Mouse (Mus musculus) hindbrain, embryonic 15.5 days (tissue): ENCODE measurements around the gene Tenm2. TPM values are rescaled to one million over a fixed set of nuclear protein-coding genes. Genes with fewer than 3 reads are reported as not detected.

ENCODE experiments used
- ATAC-seq: fragments of 200-750 bp; cut with Nextera tagmentation; 2 replicates; pipeline ENCODE4 v1.8.0; 2017; ENCODE audit warnings: low read depth, moderate number of reproducible peaks, moderate TSS enrichment; ENCODE audit not compliant: low FRiP score
- H3K27ac ChIP-seq: fragments of 300-500 bp; sonication (generic); replicated peaks from 2 replicates; pipeline ENCODE4 v1.5.1; 2015; ENCODE audit warnings: mild to moderate bottlenecking, inconsistent platforms
- H3K27me3 ChIP-seq: fragments of 300-500 bp; sonication (generic); 2 replicates; pipeline ENCODE4 v1.6.1; 2015; ENCODE audit warnings: control low read depth, inconsistent platforms
- H3K36me3 ChIP-seq: fragments of 300-500 bp; sonication (generic); 2 replicates; pipeline ENCODE4 v1.6.1; 2015; ENCODE audit warnings: control low read depth, inconsistent platforms
- H3K4me1 ChIP-seq: fragments of 300-500 bp; sonication (generic); replicated peaks from 2 replicates; pipeline ENCODE4 v1.6.1; 2015; ENCODE audit warnings: control low read depth, inconsistent platforms
- H3K4me2 ChIP-seq: fragments of 300-500 bp; sonication (generic); 2 replicates; pipeline ENCODE4 v1.6.1; 2015; ENCODE audit warnings: moderate library complexity, mild to moderate bottlenecking, inconsistent platforms
- H3K4me3 ChIP-seq: fragments of 300-500 bp; sonication (generic); 2 replicates; pipeline ENCODE4 v1.5.1; 2015; ENCODE audit warnings: mild to moderate bottlenecking, inconsistent platforms
- H3K9ac ChIP-seq: fragments of 300-500 bp; sonication (generic); 2 replicates; pipeline ENCODE4 v1.6.1; 2015; ENCODE audit warnings: inconsistent platforms
- H3K9me3 ChIP-seq: fragments of 300-500 bp; sonication (generic); 2 replicates; pipeline ENCODE4 v1.6.1; 2016; ENCODE audit warnings: control low read depth, inconsistent platforms
- WGBS: fragments of 180-500 bp; shearing (Covaris S2); methylation state at CpG from one replicate; pipeline ENCODE4 v1.1.7; 2015; 5-methylcytosine and 5-hydroxymethylcytosine counted together
- polyA plus RNA-seq: library from polyadenylated mRNA; unstranded; fragments of >200 nt; fragmentation: Nextera tagmentation; extraction: Ambion mirVana; gene quantifications from 2 replicates; pipeline ENCODE4 v1.2.1, GENCODE M21; 2015

The Tenm2 gene
- polyA plus RNA-seq, 1 experiment from 2014 or later = 33.1 TPM

GRCm38 (mm10) chr11:36490085-36490484 lies 745.7 kb downstream of the Tenm2 start:
- Histone ChIP-seq H3K4me3 (no peak overlapping the region), H3K9me3 (no peaks in the 10 kb centered on the region), H3K36me3 (no peaks in the 10 kb centered on the region), H3K4me1 (peaks cover 15% of the 10 kb centered on the region), H3K4me2 (no peak overlapping the region), H3K9ac (no peak overlapping the region), H3K27ac (no peak overlapping the region), H3K27me3 (no peaks in the 10 kb centered on the region)
- 56% methylated on average over 7 of the region's 7 CpGs for WGBS
- no peak for ATAC-seq

- no peaks in the 10 kb centered on the region for H3K36me3 ChIP-seq
- peaks cover 21% of the 10 kb centered on the region for H3K4me1 ChIP-seq
- no peaks in the 10 kb centered on the region for H3K9me3 ChIP-seq
- no peaks in the 10 kb centered on the region for H3K27me3 ChIP-seq
- H3K4me2 ChIP-seq = no peak overlapping the region
- no peak for ATAC-seq
- H3K4me3 ChIP-seq = no peak overlapping the region
- 81% methylated on average over 4 of the region's 4 CpGs for WGBS
- H3K27ac ChIP-seq = no peak overlapping the region
- no peak overlapping the region for H3K9ac ChIP-seq
These were observed 747.1 kb downstream of the Tenm2 start for GRCm38 (mm10) chr11:36488666-36489065.

- H3K9me3 ChIP-seq = no peaks in the 10 kb centered on the region
- H3K27me3 ChIP-seq = no peaks in the 10 kb centered on the region
- no peak overlapping the region for H3K4me3 ChIP-seq
- H3K4me1 ChIP-seq = peaks cover 43% of the 10 kb centered on the region
- no peak for ATAC-seq
- no peak overlapping the region for H3K9ac ChIP-seq
- H3K27ac ChIP-seq = no peak overlapping the region
- H3K36me3 ChIP-seq = no peaks in the 10 kb centered on the region
- H3K4me2 ChIP-seq = no peak overlapping the region
- WGBS = 81% methylated on average over 12 of the region's 12 CpGs
These were observed 749.7 kb downstream of the Tenm2 start for GRCm38 (mm10) chr11:36486092-36486491.

- Histone ChIP-seq H3K36me3 (no peaks in the 10 kb centered on the region), H3K27ac (peak overlapping the region; percentile 13; the same call in 1 of the 2 replicates), H3K27me3 (no peaks in the 10 kb centered on the region), H3K4me1 (peaks cover 43% of the 10 kb centered on the region), H3K9ac (no peak overlapping the region), H3K9me3 (no peaks in the 10 kb centered on the region), H3K4me2 (no peak overlapping the region), H3K4me3 (no peak overlapping the region)
- WGBS = 30% methylated on average over 8 of the region's 8 CpGs
- ATAC-seq = no peak
These were observed 751.2 kb downstream of the Tenm2 start for GRCm38 (mm10) chr11:36484466-36485069.

- H3K9ac ChIP-seq = no peak overlapping the region
- 35% methylated on average over 8 of the region's 8 CpGs for WGBS
- peaks cover 44% of the 10 kb centered on the region for H3K4me1 ChIP-seq
- H3K4me2 ChIP-seq = no peak overlapping the region
- H3K27ac ChIP-seq = no peak overlapping the region
- H3K36me3 ChIP-seq = no peaks in the 10 kb centered on the region
- no peak overlapping the region for H3K4me3 ChIP-seq
- H3K27me3 ChIP-seq = no peaks in the 10 kb centered on the region
- peak; percentile 33; the same call in 1 of the 2 replicates for ATAC-seq
- H3K9me3 ChIP-seq = no peaks in the 10 kb centered on the region
These were observed 753.6 kb downstream of the Tenm2 start for GRCm38 (mm10) chr11:36482136-36482535.

- Histone ChIP-seq H3K4me3 (no peak overlapping the region), H3K9me3 (no peaks in the 10 kb centered on the region), H3K27me3 (no peaks in the 10 kb centered on the region), H3K36me3 (no peaks in the 10 kb centered on the region), H3K27ac (no peak overlapping the region), H3K9ac (no peak overlapping the region), H3K4me2 (no peak overlapping the region), H3K4me1 (peaks cover 44% of the 10 kb centered on the region)
- WGBS = 30% methylated on average over 7 of the region's 7 CpGs
- peak; percentile 63; the same call in 1 of the 2 replicates for ATAC-seq
These were observed 754.2 kb downstream of the Tenm2 start for GRCm38 (mm10) chr11:36481524-36481923.

GRCm38 (mm10) chr11:36481086-36481485 lies 754.7 kb downstream of the Tenm2 start:
- H3K9ac ChIP-seq = no peak overlapping the region
- 88% methylated on average over 5 of the region's 5 CpGs for WGBS
- no peaks in the 10 kb centered on the region for H3K9me3 ChIP-seq
- H3K27me3 ChIP-seq = no peaks in the 10 kb centered on the region
- H3K4me1 ChIP-seq = peaks cover 44% of the 10 kb centered on the region
- ATAC-seq = 0 out of 2 replicates have a peak, but pooled peaks have one; percentile 28
- H3K4me3 ChIP-seq = no peak overlapping the region
- H3K36me3 ChIP-seq = no peaks in the 10 kb centered on the region
- H3K4me2 ChIP-seq = no peak overlapping the region
- H3K27ac ChIP-seq = no peak overlapping the region

- Histone ChIP-seq H3K27ac (no peak overlapping the region; the same call in 1 of the 2 replicates), H3K4me1 (peaks cover 33% of the 10 kb centered on the region), H3K36me3 (no peaks in the 10 kb centered on the region), H3K9me3 (no peaks in the 10 kb centered on the region), H3K27me3 (no peaks in the 10 kb centered on the region), H3K4me2 (peak overlapping the region; percentile 32; the same call in 1 of the 2 replicates), H3K9ac (no peak overlapping the region), H3K4me3 (no peak overlapping the region)
- WGBS = 42% methylated on average over 9 of the region's 9 CpGs
- peak; percentile 57 for ATAC-seq
These were observed 765.8 kb downstream of the Tenm2 start for GRCm38 (mm10) chr11:36469811-36470551.

- H3K27ac ChIP-seq = no peak overlapping the region
- no peaks in the 10 kb centered on the region for H3K9me3 ChIP-seq
- H3K4me2 ChIP-seq = no peak overlapping the region
- H3K4me3 ChIP-seq = no peak overlapping the region
- no peak for ATAC-seq
- 41% methylated on average over 6 of the region's 6 CpGs for WGBS
- H3K4me1 ChIP-seq = peaks cover 40% of the 10 kb centered on the region
- no peak overlapping the region for H3K9ac ChIP-seq
- no peaks in the 10 kb centered on the region for H3K36me3 ChIP-seq
- no peaks in the 10 kb centered on the region for H3K27me3 ChIP-seq
These were observed 777.3 kb downstream of the Tenm2 start for GRCm38 (mm10) chr11:36458451-36458850.

GRCm38 (mm10) chr11:36454076-36454475 lies 781.7 kb downstream of the Tenm2 start:
- Histone ChIP-seq H3K36me3 (no peaks in the 10 kb centered on the region), H3K27me3 (no peaks in the 10 kb centered on the region), H3K4me2 (no peak overlapping the region), H3K27ac (no peak overlapping the region), H3K9me3 (no peaks in the 10 kb centered on the region), H3K4me3 (no peak overlapping the region), H3K9ac (no peak overlapping the region), H3K4me1 (peaks cover 32% of the 10 kb centered on the region)
- ATAC-seq = no peak
- 70% methylated on average over 6 of the region's 6 CpGs for WGBS

GRCm38 (mm10) chr11:36452436-36452835 lies 783.3 kb downstream of the Tenm2 start:
- Histone ChIP-seq H3K4me2 (no peak overlapping the region), H3K36me3 (no peaks in the 10 kb centered on the region), H3K27me3 (no peaks in the 10 kb centered on the region), H3K27ac (no peak overlapping the region; the same call in 1 of the 2 replicates), H3K4me1 (peaks cover 23% of the 10 kb centered on the region), H3K4me3 (no peak overlapping the region), H3K9me3 (no peaks in the 10 kb centered on the region), H3K9ac (no peak overlapping the region)
- WGBS = 83% methylated on average over 9 of the region's 9 CpGs
- peak; percentile 17 for ATAC-seq

- no peak for ATAC-seq
- Histone ChIP-seq H3K36me3 (no peaks in the 10 kb centered on the region), H3K4me1 (no peaks in the 10 kb centered on the region; the same call in 1 of the 2 replicates), H3K9me3 (no peaks in the 10 kb centered on the region), H3K27ac (no peak overlapping the region), H3K9ac (no peak overlapping the region), H3K27me3 (no peaks in the 10 kb centered on the region), H3K4me2 (no peak overlapping the region), H3K4me3 (no peak overlapping the region)
- 93% methylated on average over 2 of the region's 2 CpGs for WGBS
These were observed 789.4 kb downstream of the Tenm2 start for GRCm38 (mm10) chr11:36446351-36446750.
